Mouse (Mus musculus) kidney, adult 2 months (tissue): ENCODE measurements around the gene Slc24a3.

Experiments
- CTCF ChIP-seq: fragments of 200-500 bp; conservative IDR thresholded peaks from 2 replicates; pipeline ENCODE4 v1.5.1; 2011; ENCODE audit warnings: low read depth, mild to moderate bottlenecking, control low read depth, low read length, moderate library complexity, mixed read lengths; ENCODE audit not compliant: insufficient read depth, insufficient read length
- POLR2A ChIP-seq: fragments of 200-500 bp; IDR thresholded peaks from one replicate; pipeline ENCODE4 v1.6.1; 2011; ENCODE audit warnings: low read depth, low read length, control low read depth

- TF ChIP-seq CTCF = no peak
- TF ChIP-seq POLR2A = no peak
Observed at GRCm38 (mm10) chr2:145226100-145226499, 58.5 kb downstream of the Slc24a3 start.
